Mouse (Mus musculus) ovary, adult 10 weeks (tissue): ENCODE results near the gene Nkx6-1. TPM values are rescaled to one million over a fixed set of nuclear protein-coding genes. Genes with fewer than 3 reads are reported as not detected.

Source experiments
- polyA plus RNA-seq: library from polyadenylated mRNA; stranded (reverse); fragments of 350-450 nt; fragmentation: Illumina TruSeq; extraction: RNeasy Lipid Tissue Mini Kit (QIAGEN cat#74804); gene quantifications from one replicate; pipeline ENCODE4 v1.2.3, GENCODE M21; 2014

Nkx6-1 gene
- not detected for polyA plus RNA-seq

GRCm38 (mm10) chr5:101664945-101665615 is at the start of gene Nkx6-1:
Nkx6-1 (minus strand) TSS chr5:101664996.

Other genes starting within 250 kb of the Nkx6-1 start
- gene Cds1, start 100.1 kb upstream of the Nkx6-1 start, polyA plus RNA-seq = 6.6 TPM